Mouse (Mus musculus): ENCODE results near the gene Cacnb1.

Gene Cacnb1

GRCm38 (mm10) chr11:98022555-98023371 is at the start of gene Cacnb1:
TSS of gene Cacnb1 (minus strand) at chr11:98023034.
- DNase-seq: peak; percentile 74

GRCm38 (mm10) chr11:98067255-98067654 is 44.4 kb upstream of the Cacnb1 start:
- no peak for DNase-seq

GRCm38 (mm10) chr11:98066201-98066600 is 43.4 kb upstream of the Cacnb1 start:
- no peak for DNase-seq

GRCm38 (mm10) chr11:98061904-98062562 is 39.2 kb upstream of the Cacnb1 start:
- DNase-seq: no peak

GRCm38 (mm10) chr11:98061441-98061840 is 38.6 kb upstream of the Cacnb1 start:
- DNase-seq: no peak

GRCm38 (mm10) chr11:98060104-98060692 is 37.4 kb upstream of the Cacnb1 start:
- DNase-seq: peak; percentile 60

- no peak for DNase-seq
These were observed 36.8 kb upstream of the Cacnb1 start for GRCm38 (mm10) chr11:98059662-98060061.

GRCm38 (mm10) chr11:98057998-98058397 is 35.2 kb upstream of the Cacnb1 start:
- no peak for DNase-seq

- peak; percentile 43 for DNase-seq
These were observed 34.6 kb upstream of the Cacnb1 start for GRCm38 (mm10) chr11:98057466-98057865.

- DNase-seq: peak; percentile 70
These were observed 30.4 kb upstream of the Cacnb1 start, which contains the start of gene Stac2 for GRCm38 (mm10) chr11:98052989-98053834. TSS of gene Stac2 (minus strand) at chr11:98053462.

GRCm38 (mm10) chr11:98052129-98052988 is 29.5 kb upstream of the Cacnb1 start:
- peak; percentile 61 for DNase-seq

GRCm38 (mm10) chr11:98051611-98052128 is 28.8 kb upstream of the Cacnb1 start:
- DNase-seq: no peak

GRCm38 (mm10) chr11:98050940-98051339 is 28.1 kb upstream of the Cacnb1 start:
- no peak for DNase-seq

GRCm38 (mm10) chr11:98050520-98050815 is 27.6 kb upstream of the Cacnb1 start:
- no peak for DNase-seq

GRCm38 (mm10) chr11:98049672-98050519 is 27.1 kb upstream of the Cacnb1 start:
- no peak for DNase-seq

- DNase-seq: peak; percentile 61
These were observed 24.9 kb upstream of the Cacnb1 start for GRCm38 (mm10) chr11:98047745-98048144.

GRCm38 (mm10) chr11:98046466-98046865 is 23.6 kb upstream of the Cacnb1 start:
- DNase-seq: no peak

GRCm38 (mm10) chr11:98045596-98045995 is 22.8 kb upstream of the Cacnb1 start:
- DNase-seq: no peak

GRCm38 (mm10) chr11:98044074-98044473 is 21.2 kb upstream of the Cacnb1 start:
- DNase-seq: no peak

- no peak for DNase-seq
These were observed 19.9 kb upstream of the Cacnb1 start for GRCm38 (mm10) chr11:98042741-98043140.

GRCm38 (mm10) chr11:98040975-98041374 is 18.1 kb upstream of the Cacnb1 start:
- no peak for DNase-seq
